Mouse (Mus musculus): ENCODE data around the gene Wdr4. TPM values are rescaled to one million over a fixed set of nuclear protein-coding genes. Genes with fewer than 3 reads are reported as not detected.

The Wdr4 gene
- polyA plus RNA-seq, 1 experiment from 2014 or later: 21.9 TPM

Small RNA genes within 50 kb of the gene (microRNA-seq; reads per million reads assigned to microRNA genes)
- not detected for gene Gm24970

Other genes with a start within 250 kb of the Wdr4 start
- 1.4 and 1.6 TPM in 2 replicates for gene Rsph1, start 242.6 kb downstream of the Wdr4 start, polyA plus RNA-seq (2015; fragmentation: Nextera tagmentation; extraction: Ambion mirVana)
- gene Slc37a1, start 233.2 kb downstream of the Wdr4 start, polyA plus RNA-seq (2015; fragmentation: Nextera tagmentation; extraction: Ambion mirVana): 6.5 and 6.7 TPM in 2 replicates
- gene Pde9a, start 133.8 kb downstream of the Wdr4 start, polyA plus RNA-seq (2015; fragmentation: Nextera tagmentation; extraction: Ambion mirVana): 7.3 TPM in 2 replicates
- 523 and 604 TPM in 2 replicates for gene Ndufv3, start 135 bp upstream of the Wdr4 start, polyA plus RNA-seq (2015; fragmentation: Nextera tagmentation; extraction: Ambion mirVana)
- 14.7 and 15.0 TPM in 2 replicates for gene Pknox1, start 44.8 kb upstream of the Wdr4 start, polyA plus RNA-seq (2015; fragmentation: Nextera tagmentation; extraction: Ambion mirVana)
- 1.1 and 1.8 TPM in 2 replicates for gene Cbs, start 117.3 kb upstream of the Wdr4 start, polyA plus RNA-seq (2015; fragmentation: Nextera tagmentation; extraction: Ambion mirVana)
- gene U2af1, start 138.9 kb upstream of the Wdr4 start, polyA plus RNA-seq (2015; fragmentation: Nextera tagmentation; extraction: Ambion mirVana): 184 and 213 TPM in 2 replicates
- not detected in 2 replicates for gene Cryaa, start 157.8 kb upstream of the Wdr4 start, polyA plus RNA-seq (2015; fragmentation: Nextera tagmentation; extraction: Ambion mirVana)